Mouse (Mus musculus): ENCODE data around the gene Unc13c. TPM values are rescaled to one million over a fixed set of nuclear protein-coding genes. Genes with fewer than 3 reads are reported as not detected.

Gene Unc13c
- polyA plus RNA-seq, 1 experiment from 2014 or later, result 0.02 TPM

DNA sequence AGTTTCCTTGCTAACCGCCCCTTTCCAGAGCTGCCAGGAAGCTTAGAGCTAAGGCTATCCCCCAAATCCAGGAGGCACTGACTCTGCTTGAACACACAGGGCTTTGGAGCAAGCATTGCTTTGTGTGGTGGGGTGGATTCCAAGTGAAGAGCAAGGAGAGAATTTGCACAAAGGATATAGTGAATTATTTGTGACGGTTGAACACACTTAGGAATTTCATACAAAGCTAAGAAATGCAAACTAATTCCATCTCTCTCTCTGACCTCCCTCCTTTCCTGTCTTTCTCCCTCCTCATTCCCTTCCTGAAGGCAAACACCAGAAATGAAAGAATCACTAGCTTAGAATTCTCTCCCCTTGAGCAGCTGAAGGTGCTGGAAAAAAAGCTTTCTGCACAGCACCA is 271.7 kb downstream of the Unc13c start:
- H3K27me3 ChIP-seq (ENCODE audit: control insufficient read depth, insufficient read depth, low read depth, low read length), result no peaks in the 10 kb centered on the region
- no peak for ATAC-seq (ENCODE audit: low read depth)

DNA sequence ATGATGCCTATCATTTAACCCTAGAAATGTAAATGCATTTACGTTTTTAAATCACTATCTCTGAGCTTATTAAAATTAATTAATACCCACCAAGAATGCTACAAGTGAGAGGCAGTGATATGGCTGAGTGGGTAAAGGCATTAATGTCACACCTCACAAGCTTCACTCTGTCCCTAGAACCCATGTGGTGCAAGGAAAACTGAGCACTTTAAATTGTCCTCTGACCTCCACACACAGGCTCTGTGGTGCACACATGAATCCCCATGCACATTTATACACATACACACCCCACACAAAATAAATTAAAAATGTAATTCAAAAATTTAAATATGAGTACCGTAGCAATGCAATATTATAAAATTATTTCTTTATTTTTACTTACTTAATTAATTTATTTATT is 287.2 kb downstream of the Unc13c start:
- H3K36me3 ChIP-seq (ENCODE audit: control insufficient read depth, insufficient read depth), result no peaks in the 10 kb centered on the region
- no peak overlapping the region for H3K27ac ChIP-seq (ENCODE audit: low read length)
- 64% methylated on average over 2 of the region's 2 CpGs for WGBS (ENCODE audit: insufficient replicate concordance)
- no peak overlapping the region for H3K4me2 ChIP-seq (ENCODE audit: low read depth, low read length)
- H3K4me1 ChIP-seq (ENCODE audit: control insufficient read depth, low read depth, low read length), result no peaks in the 10 kb centered on the region
- no peaks in the 10 kb centered on the region for H3K9me3 ChIP-seq (replicated peaks; ENCODE audit: control insufficient read depth, low read length)
- no peak for ATAC-seq (ENCODE audit: low read depth)
- no peak overlapping the region for H3K9ac ChIP-seq (ENCODE audit: low read depth, low read length)
- H3K4me3 ChIP-seq (ENCODE audit: low read depth, low read length), result no peak overlapping the region
- no peaks in the 10 kb centered on the region for H3K27me3 ChIP-seq (ENCODE audit: control insufficient read depth, insufficient read depth, low read depth, low read length)

More for the DNA sequence above, 271.7 kb downstream of the Unc13c start:
- Histone ChIP-seq H3K4me3 (ENCODE audit: low read depth, low read length) (no peak overlapping the region), H3K4me2 (ENCODE audit: low read depth, low read length) (no peak overlapping the region), H3K9ac (ENCODE audit: low read depth, low read length) (no peak overlapping the region), H3K36me3 (ENCODE audit: control insufficient read depth, insufficient read depth) (no peaks in the 10 kb centered on the region), H3K4me1 (ENCODE audit: control insufficient read depth, low read depth, low read length) (no peaks in the 10 kb centered on the region), H3K27ac (ENCODE audit: low read length) (no peak overlapping the region), H3K9me3 (replicated peaks; ENCODE audit: control insufficient read depth, low read length) (no peaks in the 10 kb centered on the region)
- WGBS (ENCODE audit: insufficient replicate concordance), result 51% methylated on average over 2 of the region's 2 CpGs

DNA sequence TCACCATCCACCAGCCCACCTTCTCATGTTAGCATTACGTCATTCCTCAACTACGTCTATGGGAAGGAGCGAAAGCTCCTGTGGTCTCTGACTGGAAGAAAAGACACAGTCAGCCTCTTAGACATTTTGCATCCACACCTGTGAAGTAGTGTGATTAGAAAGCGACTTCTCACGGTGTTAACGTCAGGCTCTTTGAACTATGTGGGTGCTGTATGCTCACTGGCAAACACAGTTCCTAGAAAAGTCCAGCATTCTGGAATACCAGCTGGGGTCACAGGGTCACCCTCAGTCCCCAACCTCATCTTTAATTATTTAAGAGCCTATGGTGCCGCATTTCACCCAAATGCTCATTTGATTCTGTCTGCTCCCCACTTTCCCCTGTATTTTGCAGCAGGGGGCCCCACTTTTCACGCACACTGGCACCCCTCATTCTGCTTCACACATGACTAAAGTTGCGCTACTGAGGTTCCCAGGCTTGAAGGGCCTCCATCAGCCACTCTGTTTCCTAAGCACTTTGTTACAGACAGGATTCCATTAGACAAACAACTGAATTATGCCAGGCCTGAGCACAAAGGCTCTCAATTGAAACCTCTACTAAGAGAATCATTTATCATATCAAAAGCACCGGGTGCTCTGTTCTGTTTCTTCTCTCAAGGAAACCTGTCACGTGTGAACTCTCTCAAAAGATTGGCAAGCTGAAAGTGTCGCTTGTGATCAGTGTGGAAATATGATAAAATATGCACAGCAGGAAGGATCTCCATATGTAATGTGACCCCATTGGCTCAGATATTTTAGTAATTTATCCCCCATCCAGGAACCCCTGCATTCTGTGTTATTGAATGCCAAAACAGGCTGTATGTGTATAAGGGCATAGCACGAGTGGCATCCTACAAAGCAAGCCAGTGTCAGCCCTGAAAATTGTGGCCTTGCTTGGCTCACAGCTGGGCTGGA is 287.9 kb downstream of the Unc13c start:
- Histone ChIP-seq H3K4me2 (ENCODE audit: low read depth, low read length) (no peak overlapping the region), H3K4me3 (ENCODE audit: low read depth, low read length) (no peak overlapping the region), H3K9ac (ENCODE audit: low read depth, low read length) (no peak overlapping the region), H3K27ac (ENCODE audit: low read length) (no peak overlapping the region), H3K27me3 (ENCODE audit: control insufficient read depth, insufficient read depth, low read depth, low read length) (no peaks in the 10 kb centered on the region), H3K36me3 (ENCODE audit: control insufficient read depth, insufficient read depth) (no peaks in the 10 kb centered on the region), H3K4me1 (ENCODE audit: control insufficient read depth, low read depth, low read length) (no peaks in the 10 kb centered on the region), H3K9me3 (replicated peaks; ENCODE audit: control insufficient read depth, low read length) (no peaks in the 10 kb centered on the region)
- 72% methylated on average over 13 of the region's 13 CpGs for WGBS (ENCODE audit: insufficient replicate concordance)
- no peak for ATAC-seq (ENCODE audit: low read depth)

DNA sequence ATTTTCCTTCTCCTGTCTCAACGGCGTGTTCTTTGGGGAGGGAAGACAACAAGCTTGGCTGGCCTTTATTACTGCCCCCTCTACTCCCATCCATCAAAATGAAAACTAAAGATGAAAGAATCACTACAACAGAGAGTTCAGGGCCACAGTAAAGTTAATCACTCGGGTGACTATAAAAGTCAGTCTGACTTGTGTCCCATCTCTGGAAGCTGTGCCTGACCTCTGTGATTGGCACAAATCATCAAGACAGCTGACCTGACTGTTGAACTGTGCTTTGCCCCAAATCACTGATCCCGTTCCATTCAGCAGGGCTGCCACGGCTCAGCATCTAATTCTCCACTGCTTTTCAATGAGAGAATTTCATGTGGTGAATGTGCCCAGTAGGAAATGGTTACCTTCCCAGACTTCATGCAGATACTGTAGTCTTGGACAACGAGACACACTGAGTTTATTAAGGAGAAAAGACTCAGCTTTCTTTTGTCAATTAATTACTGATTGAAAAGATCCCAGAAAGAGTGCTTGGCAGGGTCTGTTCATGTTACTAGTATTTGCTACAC is 297.0 kb downstream of the Unc13c start:
- H3K27ac ChIP-seq (ENCODE audit: low read length), result no peak overlapping the region
- WGBS (ENCODE audit: insufficient replicate concordance), result 67% methylated on average over 6 of the region's 6 CpGs
- no peaks in the 10 kb centered on the region for H3K36me3 ChIP-seq (ENCODE audit: control insufficient read depth, insufficient read depth)
- ATAC-seq (ENCODE audit: low read depth), result no peak
- H3K27me3 ChIP-seq (ENCODE audit: control insufficient read depth, insufficient read depth, low read depth, low read length), result no peaks in the 10 kb centered on the region
- no peak overlapping the region for H3K4me3 ChIP-seq (ENCODE audit: low read depth, low read length)
- H3K4me2 ChIP-seq (ENCODE audit: low read depth, low read length), result no peak overlapping the region
- no peaks in the 10 kb centered on the region for H3K4me1 ChIP-seq (ENCODE audit: control insufficient read depth, low read depth, low read length)
- no peaks in the 10 kb centered on the region for H3K9me3 ChIP-seq (replicated peaks; ENCODE audit: control insufficient read depth, low read length)
- H3K9ac ChIP-seq (ENCODE audit: low read depth, low read length), result no peak overlapping the region

DNA sequence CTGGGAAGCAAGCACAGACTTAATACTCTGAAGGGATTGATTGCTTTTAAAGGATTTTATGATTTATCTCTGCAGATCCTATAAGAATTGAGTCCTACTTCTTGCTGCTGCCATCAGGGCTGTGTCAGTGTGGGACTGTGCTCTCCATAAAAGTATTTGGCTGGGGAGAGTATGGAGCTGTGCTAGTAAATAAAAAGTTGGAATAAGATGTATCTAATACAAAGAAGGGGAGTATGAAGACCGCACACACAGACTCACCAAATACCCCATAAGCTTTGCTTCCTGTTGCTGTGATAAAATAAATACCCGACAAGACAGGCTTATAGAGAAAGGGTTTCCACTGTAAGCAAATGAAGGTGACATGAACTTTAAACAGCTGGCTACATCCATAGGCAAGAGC is 298.7 kb downstream of the Unc13c start:
- no peaks in the 10 kb centered on the region for H3K4me1 ChIP-seq (ENCODE audit: control insufficient read depth, low read depth, low read length)
- no peaks in the 10 kb centered on the region for H3K36me3 ChIP-seq (ENCODE audit: control insufficient read depth, insufficient read depth)
- no peaks in the 10 kb centered on the region for H3K9me3 ChIP-seq (replicated peaks; ENCODE audit: control insufficient read depth, low read length)
- 61% methylated on average over 2 of the region's 2 CpGs for WGBS (ENCODE audit: insufficient replicate concordance)
- ATAC-seq (ENCODE audit: low read depth), result no peak
- H3K27ac ChIP-seq (ENCODE audit: low read length), result no peak overlapping the region
- H3K4me2 ChIP-seq (ENCODE audit: low read depth, low read length), result no peak overlapping the region
- no peak overlapping the region for H3K4me3 ChIP-seq (ENCODE audit: low read depth, low read length)
- H3K9ac ChIP-seq (ENCODE audit: low read depth, low read length), result no peak overlapping the region
- no peaks in the 10 kb centered on the region for H3K27me3 ChIP-seq (ENCODE audit: control insufficient read depth, insufficient read depth, low read depth, low read length)

DNA sequence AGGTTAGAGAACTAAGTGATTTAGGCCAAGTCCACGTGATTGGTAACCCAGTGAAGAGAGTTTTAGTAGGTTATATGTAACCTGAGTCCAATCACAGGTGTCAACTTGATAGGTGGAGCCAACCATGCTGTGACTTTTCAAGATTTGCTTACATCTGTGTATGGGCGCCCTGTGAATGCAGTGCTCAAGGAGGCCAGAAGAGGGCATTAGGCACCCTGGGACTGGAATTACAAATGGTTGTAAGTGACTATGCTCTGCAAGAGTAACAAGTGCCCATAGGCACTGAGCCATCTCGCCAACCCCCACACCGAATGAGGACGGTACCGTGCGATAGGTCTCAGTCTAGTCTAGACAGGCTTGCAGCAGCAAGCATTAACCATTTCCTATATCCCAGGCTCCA is 305.9 kb downstream of the Unc13c start:
- no peak overlapping the region for H3K9ac ChIP-seq (ENCODE audit: low read depth, low read length)
- no peak overlapping the region for H3K27ac ChIP-seq (ENCODE audit: low read length)
- WGBS (ENCODE audit: insufficient replicate concordance), result 76% methylated on average over 7 of the region's 7 CpGs
- no peaks in the 10 kb centered on the region for H3K9me3 ChIP-seq (replicated peaks; ENCODE audit: control insufficient read depth, low read length)
- no peaks in the 10 kb centered on the region for H3K4me1 ChIP-seq (ENCODE audit: control insufficient read depth, low read depth, low read length)
- no peak overlapping the region for H3K4me2 ChIP-seq (ENCODE audit: low read depth, low read length)
- no peak for ATAC-seq (ENCODE audit: low read depth)
- no peaks in the 10 kb centered on the region for H3K36me3 ChIP-seq (ENCODE audit: control insufficient read depth, insufficient read depth)
- no peak overlapping the region for H3K4me3 ChIP-seq (ENCODE audit: low read depth, low read length)
- no peaks in the 10 kb centered on the region for H3K27me3 ChIP-seq (ENCODE audit: control insufficient read depth, insufficient read depth, low read depth, low read length)

DNA sequence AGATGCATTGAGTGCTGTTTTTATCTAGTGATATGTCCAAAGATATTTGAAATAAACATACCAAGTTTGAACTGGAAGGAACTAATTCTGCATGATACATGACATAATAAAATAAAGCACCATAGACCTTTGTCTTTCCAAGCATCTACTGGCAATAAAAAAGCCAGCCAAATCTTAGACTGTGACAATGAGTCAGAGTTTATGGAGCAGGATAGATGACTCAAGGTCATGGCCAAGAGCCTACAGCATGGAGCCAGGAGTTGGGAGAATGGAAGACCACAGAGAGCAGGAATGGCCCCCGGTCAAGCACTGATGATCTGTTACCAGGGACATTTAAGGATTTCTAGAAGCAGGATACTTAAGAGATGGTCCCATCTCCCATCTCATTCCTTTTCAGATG is 319.7 kb downstream of the Unc13c start:
- H3K36me3 ChIP-seq (ENCODE audit: control insufficient read depth, insufficient read depth), result no peaks in the 10 kb centered on the region
- no peak overlapping the region for H3K27ac ChIP-seq (ENCODE audit: low read length)
- H3K4me2 ChIP-seq (ENCODE audit: low read depth, low read length), result no peak overlapping the region
- no peak overlapping the region for H3K4me3 ChIP-seq (ENCODE audit: low read depth, low read length)
- no peak for ATAC-seq (ENCODE audit: low read depth)
- H3K9me3 ChIP-seq (replicated peaks; ENCODE audit: control insufficient read depth, low read length), result no peaks in the 10 kb centered on the region
- no peaks in the 10 kb centered on the region for H3K4me1 ChIP-seq (ENCODE audit: control insufficient read depth, low read depth, low read length)
- no peaks in the 10 kb centered on the region for H3K27me3 ChIP-seq (ENCODE audit: control insufficient read depth, insufficient read depth, low read depth, low read length)
- no peak overlapping the region for H3K9ac ChIP-seq (ENCODE audit: low read depth, low read length)
- 74% methylated on average over 1 of the region's 1 CpGs for WGBS (ENCODE audit: insufficient replicate concordance)

DNA sequence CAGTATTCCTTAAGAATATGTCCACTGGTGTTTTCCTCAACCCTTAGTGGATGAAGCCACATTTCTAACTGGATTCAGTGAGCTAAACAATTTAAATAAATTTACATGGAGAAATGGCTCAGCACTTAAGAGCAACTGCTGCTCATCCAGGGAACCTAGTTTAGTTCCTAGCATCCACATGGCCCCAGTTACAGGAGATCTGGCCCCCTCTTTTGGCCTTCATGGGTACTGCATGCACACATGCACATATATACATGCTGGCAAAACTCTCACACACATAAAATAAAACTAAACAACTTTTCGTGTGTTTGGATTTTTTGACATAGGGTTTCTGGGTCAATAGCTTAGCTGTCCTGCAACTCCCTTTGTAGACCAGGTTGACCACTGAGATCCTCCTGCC is 330.6 kb downstream of the Unc13c start:
- H3K4me1 ChIP-seq (ENCODE audit: control insufficient read depth, low read depth, low read length), result no peaks in the 10 kb centered on the region
- H3K9me3 ChIP-seq (replicated peaks; ENCODE audit: control insufficient read depth, low read length), result no peaks in the 10 kb centered on the region
- ATAC-seq (ENCODE audit: low read depth), result no peak
- no peaks in the 10 kb centered on the region for H3K27me3 ChIP-seq (ENCODE audit: control insufficient read depth, insufficient read depth, low read depth, low read length)
- no peaks in the 10 kb centered on the region for H3K36me3 ChIP-seq (ENCODE audit: control insufficient read depth, insufficient read depth)
- H3K4me3 ChIP-seq (ENCODE audit: low read depth, low read length), result no peak overlapping the region
- H3K9ac ChIP-seq (ENCODE audit: low read depth, low read length), result no peak overlapping the region
- no peak overlapping the region for H3K4me2 ChIP-seq (ENCODE audit: low read depth, low read length)
- H3K27ac ChIP-seq (ENCODE audit: low read length), result no peak overlapping the region
- whole genome bisulfite sequencing (ENCODE audit: insufficient replicate concordance), result 51% methylated on average over 1 of the region's 1 CpGs

DNA sequence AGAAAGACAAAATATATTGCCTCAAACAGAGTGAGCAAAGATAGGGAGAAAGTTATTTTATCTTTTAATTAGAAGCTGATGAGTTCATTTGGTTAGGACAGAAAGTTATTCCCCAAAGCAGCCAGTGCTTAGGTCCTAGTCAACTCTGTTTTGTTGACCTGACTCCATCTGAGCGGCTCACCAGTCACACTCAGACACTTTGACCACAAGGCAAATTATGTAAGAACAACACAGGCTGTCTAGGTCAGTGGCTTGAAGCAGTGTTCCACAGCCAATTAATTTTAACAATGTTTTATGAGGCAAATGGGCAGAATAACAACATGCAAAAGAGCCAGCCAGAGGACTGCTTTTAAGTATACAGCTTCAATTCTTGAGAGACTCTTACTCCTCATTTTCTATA is 343.6 kb downstream of the Unc13c start:
- Histone ChIP-seq H3K4me1 (ENCODE audit: control insufficient read depth, low read depth, low read length) (no peaks in the 10 kb centered on the region), H3K9me3 (replicated peaks; ENCODE audit: control insufficient read depth, low read length) (no peaks in the 10 kb centered on the region), H3K36me3 (ENCODE audit: control insufficient read depth, insufficient read depth) (no peaks in the 10 kb centered on the region), H3K27ac (ENCODE audit: low read length) (no peak overlapping the region), H3K4me3 (ENCODE audit: low read depth, low read length) (no peak overlapping the region), H3K9ac (ENCODE audit: low read depth, low read length) (no peak overlapping the region), H3K4me2 (ENCODE audit: low read depth, low read length) (no peak overlapping the region), H3K27me3 (ENCODE audit: control insufficient read depth, insufficient read depth, low read depth, low read length) (no peaks in the 10 kb centered on the region)
- ATAC-seq (ENCODE audit: low read depth), result no peak
- 46% methylated on average over 1 of the region's 1 CpGs for WGBS (ENCODE audit: insufficient replicate concordance)

Data from liver, embryonic 16.5 days (tissue).